ENCODE assay signal across 8 mouse cellular contexts in genomic region chr8:12873357-12874046, GRCm38 (mm10). TPM values are rescaled to one million over a fixed set of nuclear protein-coding genes. Genes with fewer than 3 reads are reported as not detected.
DNase-seq lines count a peak whose midpoint lies in the region; ATAC-seq lines count a peak whose summit lies in the region.

Gene Mcf2l, plus strand, starts transcription at chr8:12873806.

- peak; percentile 28 for ATAC-seq in frontal cortex, adult (ENCODE audit: low TSS enrichment)
- ATAC-seq in forebrain, embryonic 15.5 days (replicated peaks): peak; percentile 78

- WGBS in forebrain, embryonic 15.5 days: 1% methylated on average over 30 of the region's 30 CpGs
- 1% methylated on average over 30 of the region's 30 CpGs for WGBS in hindbrain, embryonic 10.5 days

- no peaks in the 10 kb centered on the region for H3K27me3 ChIP-seq in forebrain, embryonic 15.5 days
- peaks cover 13% of the 10 kb centered on the region for H3K27me3 ChIP-seq in hindbrain, embryonic 10.5 days (ENCODE audit: insufficient read depth, poor library complexity, severe bottlenecking)

- H3K9ac ChIP-seq in forebrain, embryonic 15.5 days (replicated peaks): peak within 1 kb of the TSS; percentile 66

- H3K4me3 ChIP-seq in forebrain, embryonic 15.5 days: peak within 1 kb of the TSS; percentile 63
- H3K4me3 ChIP-seq in hindbrain, embryonic 10.5 days: peak within 1 kb of the TSS; percentile 69

- peaks cover 44% of the 10 kb centered on the region for H3K4me1 ChIP-seq in forebrain, embryonic 15.5 days
- peaks cover 84% of the 10 kb centered on the region for H3K4me1 ChIP-seq in hindbrain, embryonic 10.5 days (replicated peaks)

- no peak for DNase-seq in frontal cortex, postnatal 25 days (ENCODE audit: low spot score in 2 of 2)
- DNase-seq in c-Kit-positive CD71-positive TER-119-positive erythroid progenitor cells, embryonic 14.5 days (ENCODE audit: low spot score): peak; percentile 21
- DNase-seq in hindbrain, embryonic 10.5 days (ENCODE audit: low spot score): peak; percentile 90
- peak; percentile 25 to 33 for DNase-seq in layer of hippocampus, postnatal 25 days (ENCODE audit: extremely low spot score in 1 of 2, low spot score in 1 of 2)
- peak; percentile 65 for DNase-seq in lung, postnatal 36 days
- peak; percentile 54 for DNase-seq in right cerebral cortex, postnatal 14 days

- H3K36me3 ChIP-seq in forebrain, embryonic 15.5 days: no peaks in the 10 kb centered on the region
- H3K36me3 ChIP-seq in hindbrain, embryonic 10.5 days: no peaks in the 10 kb centered on the region

- no peaks in the 10 kb centered on the region for H3K9me3 ChIP-seq in forebrain, embryonic 15.5 days
- H3K9me3 ChIP-seq in hindbrain, embryonic 10.5 days: no peaks in the 10 kb centered on the region

- peak within 1 kb of the TSS; percentile 75 for H3K4me2 ChIP-seq in forebrain, embryonic 15.5 days (replicated peaks)

- peak within 1 kb of the TSS; percentile 84 for H3K27ac ChIP-seq in forebrain, embryonic 15.5 days (replicated peaks)
- peak within 1 kb of the TSS; percentile 94 for H3K27ac ChIP-seq in hindbrain, embryonic 10.5 days

RNA-seq across cellular contexts. Expression of gene Mcf2l, which starts in this region (rescaled TPM):
- 134 and 139 TPM in 2 replicates for polyA plus RNA-seq in forebrain, embryonic 15.5 days (2015; fragmentation: Nextera tagmentation; extraction: Ambion mirVana)
- polyA plus RNA-seq in hindbrain, embryonic 10.5 days (2016; fragmentation: Nextera tagmentation; extraction: Ambion mirVana): 31.5 and 46.4 TPM in 2 replicates
- 100 to 1,000 TPM; 215 to 241 TPM for total RNA-seq in layer of hippocampus, postnatal 25 days (2021)

Comparison
In these comparisons a context has a peak if more than half of its experiments do, and no peak if none do; other contexts are left out.
1. DNase-seq: peak in c-Kit-positive CD71-positive TER-119-positive erythroid progenitor cells, embryonic 14.5 days (single experiment), hindbrain, embryonic 10.5 days (single experiment), layer of hippocampus, postnatal 25 days (2 of 2), lung, postnatal 36 days (single experiment) and right cerebral cortex, postnatal 14 days (single experiment); none in frontal cortex, postnatal 25 days (0 of 2).